Mouse (Mus musculus): Measurements from ENCODE around the gene Grb10.

Gene Grb10

GRCm38 (mm10) chr11:11897645-11898357 lies 140.7 kb downstream of the Grb10 start, which contains the start of gene Ddc:
Ddc (minus strand) TSS chr11:11898144.
- DNase-seq (ENCODE audit: low read depth) = no peak

DNA sequence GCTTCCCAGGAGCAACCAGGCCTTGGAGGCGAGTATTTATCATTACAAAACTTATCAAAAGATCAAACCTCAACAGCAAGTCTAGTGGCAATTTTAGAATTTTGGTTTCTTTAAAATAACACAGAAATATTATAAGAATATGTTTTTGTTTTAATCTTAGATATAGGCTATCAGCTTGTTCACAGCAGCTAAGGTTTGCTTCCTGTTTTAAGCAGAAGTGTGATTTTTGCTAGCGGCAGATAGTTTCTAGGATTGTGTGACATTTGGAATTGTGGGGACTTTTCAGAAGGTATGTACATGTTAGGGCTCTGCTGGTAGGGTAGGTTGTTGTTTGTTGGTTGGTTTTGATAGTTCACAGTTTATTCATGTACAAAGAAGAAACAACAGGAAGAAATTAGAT lies 143.0 kb downstream of the Grb10 start:
- no peak for DNase-seq (ENCODE audit: low read depth)

GRCm38 (mm10) chr11:11893769-11894168 lies 144.7 kb downstream of the Grb10 start:
- DNase-seq (ENCODE audit: low read depth) = no peak

- DNase-seq (ENCODE audit: low read depth) = no peak
Measured at GRCm38 (mm10) chr11:11892993-11893602, 145.4 kb downstream of the Grb10 start.

DNA sequence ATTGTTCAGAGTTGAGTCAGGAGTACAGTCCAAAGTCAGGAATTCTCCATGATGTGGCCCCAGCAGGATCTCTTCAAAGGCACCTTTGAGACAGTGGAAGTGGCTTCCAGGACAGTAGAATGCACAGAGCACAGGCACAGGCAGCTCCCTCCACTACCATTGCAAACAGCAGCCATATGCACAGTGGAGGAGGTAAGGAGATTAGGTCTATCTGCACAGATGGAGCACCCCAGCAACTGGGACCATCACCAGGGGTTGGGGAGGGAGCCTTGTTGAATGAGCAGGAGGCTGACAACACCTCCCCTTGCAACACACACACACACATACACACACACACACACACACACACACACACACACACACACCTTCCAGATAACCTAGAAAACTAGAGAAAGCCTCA lies 146.7 kb downstream of the Grb10 start:
- DNase-seq (ENCODE audit: low read depth) = no peak

DNA sequence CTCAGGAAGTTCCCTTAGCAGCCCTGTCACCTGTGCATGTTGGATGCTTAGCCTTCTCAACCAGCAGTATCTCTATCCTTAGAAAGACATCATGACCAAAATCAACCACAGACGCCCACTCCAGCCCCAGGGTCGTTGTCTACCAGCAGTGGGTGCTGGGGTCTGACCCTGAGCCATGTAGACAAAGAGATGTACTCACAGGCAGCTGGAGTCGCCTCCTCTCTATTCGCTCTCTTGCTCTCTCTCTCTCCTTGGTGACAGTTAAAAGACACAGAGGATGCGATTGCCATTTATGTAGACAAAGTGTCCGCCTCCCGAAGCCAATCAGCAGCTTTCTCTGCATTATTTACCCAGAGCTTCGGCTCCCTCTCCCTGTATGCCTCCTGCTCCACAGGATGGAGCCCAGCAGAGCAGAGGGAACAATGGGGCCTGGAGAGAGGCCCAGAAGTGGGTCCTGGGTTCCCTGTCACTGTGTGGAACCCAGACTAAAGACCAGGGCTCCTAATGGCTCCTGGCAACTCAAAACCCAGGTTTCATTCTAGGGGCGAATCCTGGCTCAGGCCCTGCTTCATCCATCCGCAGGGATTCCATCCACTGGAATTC lies 148.2 kb downstream of the Grb10 start:
- DNase-seq (ENCODE audit: low read depth) = no peak

GRCm38 (mm10) chr11:11888727-11889126 lies 149.8 kb downstream of the Grb10 start:
- peak; percentile 14 for DNase-seq (ENCODE audit: low read depth)

GRCm38 (mm10) chr11:11888051-11888450 lies 150.4 kb downstream of the Grb10 start:
- no peak for DNase-seq (ENCODE audit: low read depth)

GRCm38 (mm10) chr11:11886403-11886998 lies 152.0 kb downstream of the Grb10 start:
- peak; percentile 16 for DNase-seq (ENCODE audit: low read depth)

DNA sequence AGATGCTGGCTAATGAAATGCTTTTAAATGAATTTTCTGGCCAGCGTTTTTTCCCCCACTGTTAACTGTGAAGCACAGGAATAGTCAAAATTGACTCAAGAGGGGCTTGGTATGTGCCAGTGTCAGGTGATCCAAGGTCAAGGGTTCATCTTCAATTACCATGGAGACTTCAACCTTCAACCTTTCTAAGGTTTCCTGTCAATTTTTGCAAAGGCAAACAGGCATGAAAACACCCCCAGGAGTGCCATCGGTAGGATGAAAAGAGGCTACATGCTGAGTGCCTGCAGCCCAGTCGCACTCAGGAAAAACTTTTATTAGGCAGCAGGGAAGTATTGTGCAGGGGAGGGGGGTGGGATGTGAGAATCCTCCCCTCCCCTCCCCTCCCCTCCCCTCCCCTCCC lies 152.6 kb downstream of the Grb10 start:
- no peak for DNase-seq (ENCODE audit: low read depth)

GRCm38 (mm10) chr11:11885246-11885643 lies 153.2 kb downstream of the Grb10 start:
- DNase-seq (ENCODE audit: low read depth) = no peak

GRCm38 (mm10) chr11:11884533-11885245 lies 153.8 kb downstream of the Grb10 start:
- DNase-seq (ENCODE audit: low read depth) = no peak

DNA sequence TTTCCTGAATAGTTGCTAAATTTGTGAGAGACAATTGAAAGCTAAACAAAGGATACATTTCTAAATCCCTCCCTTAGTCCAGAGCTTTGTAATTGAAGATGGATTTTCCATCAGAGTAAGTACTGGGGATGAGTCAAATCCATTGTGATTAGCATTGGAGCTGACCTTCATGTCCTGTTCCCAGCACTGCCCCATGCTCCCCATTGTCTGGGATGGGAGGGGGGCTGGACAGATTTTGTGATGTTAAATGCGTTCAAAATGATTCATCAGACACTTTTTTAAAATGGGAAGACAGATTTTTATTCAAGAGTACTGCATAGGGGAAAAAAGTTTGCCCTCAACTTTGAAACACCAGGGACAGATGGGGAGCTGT lies 156.7 kb downstream of the Grb10 start:
- DNase-seq (ENCODE audit: low read depth) = no peak

GRCm38 (mm10) chr11:11881026-11881782 lies 157.3 kb downstream of the Grb10 start:
- no peak for DNase-seq (ENCODE audit: low read depth)
